Mouse (Mus musculus): ENCODE data around the gene Raver1. TPM values are rescaled to one million over a fixed set of nuclear protein-coding genes. Genes with fewer than 3 reads are reported as not detected.

The Raver1 gene
- polyA plus RNA-seq, 1 experiment from 2014 or later, result 65.4 TPM

- in situ Hi-C loops (cut with MboI; ENCODE audit: low pct_unique_long_range_greater_than_20kb), result no loop called here
- ChIA-PET CTCF (interaction anchor here (1.8 kb wide), 1 partner anchor 31 kb away, joined by 4 read pairs; no protein-coding TSS in a partner anchor), POLR2A (no interaction called here)
- DNase-seq (ENCODE audit: low read depth, low spot score), result no peak
- no peak for TF ChIP-seq CTCF (IDR thresholded peaks at IDR 0.05)
- no peaks in the 10 kb centered on the region for H3K27me3 ChIP-seq
- no peak for ATAC-seq
Measured at GRCm38 (mm10) chr9:21105760-21106564, 14.2 kb upstream of the Raver1 start.

GRCm38 (mm10) chr9:21104814-21105213 is 13.0 kb upstream of the Raver1 start:
- TF ChIP-seq CTCF (IDR thresholded peaks at IDR 0.05), result no peak
- ATAC-seq, result no peak
- CTCF ChIA-PET, result interaction anchor here (1.8 kb wide), 1 partner anchor 32 kb away, joined by 4 read pairs; no protein-coding TSS in a partner anchor

DNA sequence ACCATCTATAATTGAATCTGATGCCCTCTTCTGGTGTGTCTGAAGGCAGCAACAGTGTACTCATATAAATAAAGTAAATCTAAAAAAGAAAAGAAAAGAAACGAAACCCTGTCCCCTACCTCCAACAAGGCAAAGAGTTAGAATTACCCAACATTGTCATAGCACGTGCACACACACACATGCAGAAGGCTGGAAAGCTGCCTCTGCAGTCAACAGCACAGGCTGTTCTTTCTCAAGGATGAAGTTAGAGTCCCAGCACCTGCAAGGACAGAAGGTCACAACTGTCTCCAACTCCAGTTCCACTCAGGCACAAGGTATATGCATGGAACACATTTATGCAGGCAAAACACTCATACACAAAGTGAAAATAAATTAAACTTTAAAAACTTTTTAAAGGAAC is 10.3 kb upstream of the Raver1 start:
- in situ Hi-C loops (cut with MboI; ENCODE audit: low pct_unique_long_range_greater_than_20kb), result no loop called here
- TF ChIP-seq CTCF (IDR thresholded peaks at IDR 0.05), result no peak
- DNase-seq (ENCODE audit: low read depth, low spot score) (no peak), ATAC-seq (no peak)
- H3K27me3 ChIP-seq, result no peaks in the 10 kb centered on the region
- POLR2A ChIA-PET, result no interaction called here
- CTCF ChIA-PET, result no interaction called here

More at GRCm38 (mm10) chr9:21104814-21105213, 13.0 kb upstream of the Raver1 start:
- in situ Hi-C loops (cut with MboI; ENCODE audit: low pct_unique_long_range_greater_than_20kb), result no loop called here
- no peaks in the 10 kb centered on the region for H3K27me3 ChIP-seq
- no peak for DNase-seq (ENCODE audit: low read depth, low spot score)
- POLR2A ChIA-PET, result no interaction called here

DNA sequence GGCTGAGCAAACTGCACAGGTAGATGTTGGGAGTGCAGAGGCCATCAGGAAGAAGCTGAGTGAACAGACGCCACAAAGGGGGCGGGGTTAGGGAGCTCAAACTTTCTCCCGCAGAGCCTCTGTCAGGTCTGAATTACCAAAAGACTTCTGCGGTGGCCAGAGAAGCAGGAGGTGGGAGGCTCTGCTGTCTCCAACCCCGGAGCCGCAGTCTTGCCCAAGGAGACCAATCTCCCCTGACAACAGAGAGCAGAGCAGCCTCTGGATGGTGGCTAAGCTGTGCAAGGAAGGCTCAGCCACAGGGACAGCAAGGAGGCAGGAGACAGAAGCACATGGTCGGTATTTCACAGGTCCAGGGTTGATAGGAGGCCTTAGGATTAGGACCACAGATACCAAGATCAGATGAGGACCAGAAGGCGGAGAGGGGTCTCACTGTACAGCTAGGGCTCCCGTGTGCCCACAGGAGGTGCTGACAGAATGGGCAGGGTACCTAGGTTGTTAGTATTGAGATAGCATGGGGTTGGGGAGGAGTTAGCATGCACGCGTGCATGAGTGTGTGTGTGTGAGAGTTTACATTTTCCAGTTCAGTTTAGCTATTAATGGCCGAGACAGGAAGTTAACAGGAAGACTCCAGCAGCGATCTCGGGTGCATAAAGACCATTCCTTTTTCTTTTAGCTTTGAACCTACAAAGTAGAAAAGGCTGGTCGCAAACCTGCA is 8.8 kb upstream of the Raver1 start:
- no peaks in the 10 kb centered on the region for H3K27me3 ChIP-seq
- TF ChIP-seq CTCF (IDR thresholded peaks at IDR 0.05), result no peak
- DNase-seq (ENCODE audit: low read depth, low spot score), result no peak
- in situ Hi-C loops (cut with MboI; ENCODE audit: low pct_unique_long_range_greater_than_20kb), result no loop called here
- ATAC-seq, result no peak
- ChIA-PET CTCF (no interaction called here), POLR2A (interaction anchor here (0.7 to 1.2 kb wide), 3 partner anchors 16 to 34 kb away, joined by 3 read pairs; no protein-coding TSS in a partner anchor)

DNA sequence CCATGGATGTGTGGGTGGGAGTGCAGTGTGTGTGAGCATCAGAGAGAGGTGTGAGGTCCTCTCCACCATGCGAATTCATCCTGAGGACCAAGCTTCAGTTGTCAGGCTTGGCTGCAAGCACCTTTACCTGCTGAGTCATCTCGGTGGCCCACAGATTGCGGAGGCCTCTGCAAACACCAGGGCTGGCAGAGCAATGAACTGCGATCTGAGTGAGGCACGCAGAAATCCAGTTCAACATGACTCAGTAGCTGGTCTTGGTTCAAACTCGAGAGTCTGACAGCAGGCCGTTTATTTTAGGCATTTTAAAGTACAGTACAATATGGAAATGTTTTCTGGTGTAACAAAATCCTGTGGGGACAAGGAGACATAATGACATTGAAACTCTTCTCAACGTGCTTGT is 6.0 kb upstream of the Raver1 start:
- peak; percentile 31 for ATAC-seq
- H3K27me3 ChIP-seq, result no peaks in the 10 kb centered on the region
- no peak for TF ChIP-seq CTCF (IDR thresholded peaks at IDR 0.05)
- ChIA-PET POLR2A (interaction anchor here (0.5 kb wide), 1 partner anchor 66 kb away, joined by 7 read pairs; no protein-coding TSS in a partner anchor), CTCF (interaction anchor here (0.9 kb wide), 1 partner anchor 44 kb away, joined by 3 read pairs; no protein-coding TSS in a partner anchor)
- in situ Hi-C loops (cut with MboI; ENCODE audit: low pct_unique_long_range_greater_than_20kb), result no loop called here
- DNase-seq (ENCODE audit: low read depth, low spot score), result no peak

- DNase-seq (ENCODE audit: low read depth, low spot score) (no peak), ATAC-seq (no peak)
- TF ChIP-seq CTCF (IDR thresholded peaks at IDR 0.05), result no peak
- in situ Hi-C loops (cut with MboI; ENCODE audit: low pct_unique_long_range_greater_than_20kb), result no loop called here
- ChIA-PET POLR2A (no interaction called here), CTCF (no interaction called here)
- no peaks in the 10 kb centered on the region for H3K27me3 ChIP-seq
Measured at GRCm38 (mm10) chr9:21095958-21096357, 4.2 kb upstream of the Raver1 start.

- H3K27me3 ChIP-seq, result no peaks in the 10 kb centered on the region
- no peak for TF ChIP-seq CTCF (IDR thresholded peaks at IDR 0.05)
- DNase-seq (ENCODE audit: low read depth, low spot score) (no peak), ATAC-seq (no peak)
- ChIA-PET POLR2A (no interaction called here), CTCF (interaction anchor here (1.5 kb wide), 1 partner anchor 20 kb away, joined by 4 read pairs; the partner anchor contains the start of gene Fdx1l)
- in situ Hi-C loops (cut with MboI; ENCODE audit: low pct_unique_long_range_greater_than_20kb), result no loop called here
Measured at GRCm38 (mm10) chr9:21093423-21093822, 1.6 kb upstream of the Raver1 start.

DNA sequence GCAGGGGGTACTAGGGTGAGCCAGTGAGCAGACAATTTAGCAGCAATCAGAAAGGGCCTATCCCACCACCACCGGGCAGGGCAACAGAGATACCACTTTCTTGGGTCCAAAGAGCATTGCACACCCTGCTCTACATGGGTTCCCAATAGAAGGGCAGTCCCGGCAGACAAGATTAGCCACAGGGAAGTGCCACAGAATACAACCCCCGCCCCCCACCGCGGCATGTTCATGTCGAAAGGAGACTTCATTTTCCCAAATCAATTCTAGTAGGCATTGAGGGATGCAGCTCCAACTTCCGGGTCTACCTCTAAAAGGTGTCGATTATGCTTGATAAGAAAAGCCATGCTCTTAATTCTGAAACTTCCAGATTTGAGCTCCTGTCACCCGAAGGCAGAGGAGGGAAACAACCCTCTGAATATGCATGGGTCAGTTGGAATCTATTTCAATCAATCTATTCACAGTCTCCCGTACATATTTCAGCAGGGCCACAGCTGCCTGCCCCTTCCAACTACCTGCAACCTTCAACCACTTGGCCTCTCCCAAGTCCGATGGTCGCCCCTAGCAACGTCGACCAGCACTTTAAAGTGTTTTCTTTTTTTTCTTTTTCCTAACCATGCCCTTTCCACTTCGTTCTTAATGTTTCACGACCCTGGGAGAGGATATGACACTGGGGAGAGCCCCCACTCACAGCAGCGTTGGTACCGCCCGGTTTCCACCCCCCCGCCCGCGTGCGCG is 669 bp downstream of the Raver1 start:
- no peaks in the 10 kb centered on the region for H3K27me3 ChIP-seq
- no peak for TF ChIP-seq CTCF (IDR thresholded peaks at IDR 0.05)
- ChIA-PET CTCF (interaction anchor here (1.0 kb wide), 1 partner anchor 18 kb away, joined by 3 read pairs; no protein-coding TSS in a partner anchor), POLR2A (interaction anchor here (0.8 to 1.2 kb wide), 2 partner anchors 15 to 40 kb away, joined by 4 to 6 read pairs; partner anchors contain the start of gene Tyk2)
- peak; percentile 18 for ATAC-seq
- no peak for DNase-seq (ENCODE audit: low read depth, low spot score)
- in situ Hi-C loops (cut with MboI; ENCODE audit: low pct_unique_long_range_greater_than_20kb), result no loop called here

DNA sequence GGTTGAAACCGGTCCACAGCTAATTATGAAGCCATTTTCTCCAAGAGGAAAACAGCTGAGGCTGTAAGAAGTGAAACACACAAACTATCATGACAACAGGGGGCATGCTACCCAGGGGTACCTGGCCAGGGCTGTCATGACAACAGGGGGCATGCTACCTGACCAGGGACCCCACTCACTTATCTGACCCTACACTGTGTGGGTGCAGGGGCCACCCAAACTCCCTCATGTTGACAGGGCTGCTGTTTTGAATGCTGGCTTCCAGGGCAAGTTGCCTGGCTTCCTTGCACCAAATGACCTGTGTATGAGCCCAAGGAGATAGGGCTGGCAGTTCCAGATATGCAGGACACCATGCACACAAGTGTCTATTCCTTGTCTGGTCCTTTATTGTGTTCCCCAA is 1.3 kb downstream of the Raver1 start:
- DNase-seq (ENCODE audit: low read depth, low spot score) (no peak), ATAC-seq (no peak)
- TF ChIP-seq CTCF (IDR thresholded peaks at IDR 0.05), result no peak
- in situ Hi-C loops (cut with MboI; ENCODE audit: low pct_unique_long_range_greater_than_20kb), result no loop called here
- ChIA-PET POLR2A (interaction anchor here (0.6 to 0.8 kb wide), 2 partner anchors 13 to 15 kb away, joined by 4 to 6 read pairs; no protein-coding TSS in a partner anchor), CTCF (interaction anchor here (1.0 kb wide), 1 partner anchor 32 kb away, joined by 3 read pairs; no protein-coding TSS in a partner anchor)
- no peaks in the 10 kb centered on the region for H3K27me3 ChIP-seq

DNA sequence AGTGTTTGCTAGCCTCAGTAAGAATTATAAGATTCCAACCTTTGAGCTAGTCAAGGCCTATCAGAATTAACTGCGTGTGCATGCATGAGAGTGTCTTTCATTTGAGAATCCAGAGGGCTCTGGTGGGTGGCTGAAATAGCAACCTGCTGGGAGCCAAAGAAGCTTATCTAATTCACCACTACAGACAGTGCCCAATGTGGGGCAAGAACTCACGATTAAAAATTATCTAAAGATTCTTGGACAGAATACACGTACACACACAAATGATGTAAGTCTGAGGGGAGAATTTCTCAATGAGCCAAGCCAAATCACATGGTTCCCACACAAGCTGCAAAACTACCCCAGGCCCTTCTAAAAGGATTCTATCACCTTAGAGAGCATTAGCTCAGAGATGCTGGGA is 8.5 kb downstream of the Raver1 start:
- POLR2A ChIA-PET, result interaction anchor here (1.7 kb wide), 1 partner anchor 10 kb away, joined by 7 read pairs; the partner anchor contains the start of genes Fdx1l and Gm49373
- no peak for DNase-seq (ENCODE audit: low read depth, low spot score)
- in situ Hi-C loops (cut with MboI; ENCODE audit: low pct_unique_long_range_greater_than_20kb), result no loop called here

More for the DNA sequence above, 8.5 kb downstream of the Raver1 start:
- no peaks in the 10 kb centered on the region for H3K27me3 ChIP-seq
- ATAC-seq, result no peak
- CTCF ChIA-PET, result no interaction called here
- TF ChIP-seq CTCF (IDR thresholded peaks at IDR 0.05), result no peak

Data from Patski (cell line).